In genomic region chr6:128295876-128296749, GRCm38 (mm10) we compare ENCODE assay signal across 8 mouse cellular contexts. TPM values are rescaled to one million over a fixed set of nuclear protein-coding genes. Genes with fewer than 3 reads are reported as not detected.
DNase-seq lines count a peak whose midpoint lies in the region; ATAC-seq lines count a peak whose summit lies in the region.

No protein-coding gene starts in this region.

- H3K9ac ChIP-seq in midbrain, embryonic 11.5 days (ENCODE audit: low read length) = no peak overlapping the region
- H3K9ac ChIP-seq in midbrain, embryonic 15.5 days = no peak overlapping the region
- H3K9ac ChIP-seq in heart, embryonic 14.5 days (ENCODE audit: low read length) = no peak overlapping the region

- 34% methylated on average over 6 of the region's 6 CpGs for WGBS in midbrain, embryonic 11.5 days
- WGBS in midbrain, embryonic 15.5 days = 47% methylated on average over 6 of the region's 6 CpGs
- WGBS in heart, embryonic 14.5 days = 35% methylated on average over 6 of the region's 6 CpGs

- no peaks in the 10 kb centered on the region for H3K36me3 ChIP-seq in midbrain, embryonic 11.5 days (ENCODE audit: control insufficient read depth, insufficient read depth, low read length)
- H3K36me3 ChIP-seq in midbrain, embryonic 15.5 days (replicated peaks) = no peaks in the 10 kb centered on the region
- H3K36me3 ChIP-seq in heart, embryonic 14.5 days (ENCODE audit: control insufficient read depth, insufficient read depth, low read length) = no peaks in the 10 kb centered on the region

- peaks cover 37% of the 10 kb centered on the region for H3K27me3 ChIP-seq in midbrain, embryonic 11.5 days (ENCODE audit: control insufficient read depth, insufficient read depth, low read length)
- H3K27me3 ChIP-seq in midbrain, embryonic 15.5 days (replicated peaks) = peaks cover 38% of the 10 kb centered on the region
- peaks cover 13% of the 10 kb centered on the region for H3K27me3 ChIP-seq in heart, embryonic 14.5 days (ENCODE audit: control insufficient read depth, insufficient read depth, low read length)

- H3K27ac ChIP-seq in midbrain, embryonic 11.5 days (ENCODE audit: low read depth, low read length) = no peak overlapping the region
- no peak overlapping the region for H3K27ac ChIP-seq in midbrain, embryonic 15.5 days
- peak overlapping the region in 1 of 2 experiments; percentile 21; a peak in 2 of 4 replicates for H3K27ac ChIP-seq in heart, embryonic 14.5 days (replicated peaks in 1 of 2; ENCODE audit: control insufficient read depth in 1 of 2, insufficient read depth in 1 of 2, low read depth in 2 of 2, low read length in 2 of 2)

- H3K4me1 ChIP-seq in midbrain, embryonic 11.5 days (ENCODE audit: control insufficient read depth, insufficient read depth, low read length) = peaks cover 13% of the 10 kb centered on the region
- H3K4me1 ChIP-seq in midbrain, embryonic 15.5 days = peaks cover 18% of the 10 kb centered on the region
- peaks cover 14 to 21% of the 10 kb centered on the region in 2 experiments; a peak in 3 of 4 replicates for H3K4me1 ChIP-seq in heart, embryonic 14.5 days (ENCODE audit: control insufficient read depth in 2 of 2, insufficient read depth in 2 of 2, low read length in 2 of 2)

- peak; percentile 22; the same call in 1 of the 2 replicates for ATAC-seq in midbrain, embryonic 11.5 days (ENCODE audit: low FRiP score)
- ATAC-seq in midbrain, embryonic 15.5 days (replicated peaks) = no peak
- peak; percentile 41 for ATAC-seq in heart, embryonic 14.5 days (ENCODE audit: insufficient number of reproducible peaks, insufficient read depth, low FRiP score, low read depth)

- no peaks in the 10 kb centered on the region for H3K9me3 ChIP-seq in midbrain, embryonic 11.5 days (ENCODE audit: control insufficient read depth, low read length)
- no peaks in the 10 kb centered on the region for H3K9me3 ChIP-seq in midbrain, embryonic 15.5 days
- H3K9me3 ChIP-seq in heart, embryonic 14.5 days (ENCODE audit: control insufficient read depth, low read length) = no peaks in the 10 kb centered on the region

- no peak overlapping the region for H3K4me3 ChIP-seq in midbrain, embryonic 11.5 days (ENCODE audit: low read depth, low read length)
- no peak overlapping the region for H3K4me3 ChIP-seq in midbrain, embryonic 15.5 days
- H3K4me3 ChIP-seq in heart, embryonic 14.5 days (ENCODE audit: control insufficient read depth in 1 of 2, insufficient read depth in 1 of 2, low read depth in 1 of 2, low read length in 2 of 2) = no peak overlapping the region

- DNase-seq in midbrain, embryonic 11.5 days (ENCODE audit: low spot score, missing footprints) = peak; percentile 56
- peak; percentile 89 to 91 for DNase-seq in cerebellum, postnatal 25 days
- DNase-seq in kidney, postnatal 10 days = peak; percentile 79
- peak; percentile 90 for DNase-seq in lung, postnatal 36 days
- no peak for DNase-seq in layer of hippocampus, adult 9-10 months (ENCODE audit: low spot score)
- no peak for DNase-seq in embryo, embryonic 10.5 days (ENCODE audit: low spot score)

- H3K4me2 ChIP-seq in midbrain, embryonic 11.5 days = no peak overlapping the region
- no peak overlapping the region for H3K4me2 ChIP-seq in midbrain, embryonic 15.5 days
- H3K4me2 ChIP-seq in heart, embryonic 14.5 days (ENCODE audit: low read length) = no peak overlapping the region

RNA-seq across cellular contexts. Expression of gene Tead4, which starts 4.5 kb away (rescaled TPM):
- polyA plus RNA-seq in midbrain, embryonic 11.5 days (2014; fragmentation: Nextera tagmentation; extraction: Ambion mirVana) = 0.39 and 1.7 TPM in 2 replicates
- polyA plus RNA-seq in midbrain, embryonic 15.5 days (2015; fragmentation: Nextera tagmentation; extraction: Ambion mirVana) = 0.65 and 0.91 TPM in 2 replicates
- 1.2 and 2.5 TPM in 2 replicates for polyA plus RNA-seq in heart, embryonic 14.5 days (2014; fragmentation: Nextera tagmentation; extraction: Ambion mirVana)

RNA-seq across cellular contexts. Expression of gene Tulp3, which starts 59.5 kb away (rescaled TPM):
- polyA plus RNA-seq in midbrain, embryonic 11.5 days (2014; fragmentation: Nextera tagmentation; extraction: Ambion mirVana) = 14.5 and 15.5 TPM in 2 replicates
- polyA plus RNA-seq in midbrain, embryonic 15.5 days (2015; fragmentation: Nextera tagmentation; extraction: Ambion mirVana) = 16.2 and 17.6 TPM in 2 replicates
- polyA plus RNA-seq in heart, embryonic 14.5 days (2014; fragmentation: Nextera tagmentation; extraction: Ambion mirVana) = 10.2 and 11.0 TPM in 2 replicates

Comparison
In these comparisons a context has a peak if more than half of its experiments do, and no peak if none do; other contexts are left out.
1. DNase-seq: peak in midbrain, embryonic 11.5 days (single experiment), cerebellum, postnatal 25 days (2 of 2), kidney, postnatal 10 days (single experiment) and lung, postnatal 36 days (single experiment); none in layer of hippocampus, adult 9-10 months (single experiment) and embryo, embryonic 10.5 days (single experiment).